Mouse (Mus musculus) ES-Bruce4 (cell line): ENCODE measurements around the gene Nolc1.

ENCODE experiments used
- CTCF ChIP-seq: IDR thresholded peaks from one replicate; pipeline ENCODE4 v1.8.1; 2011; ENCODE audit warnings: low read depth, low read length
- EP300 ChIP-seq: IDR thresholded peaks from 2 replicates; pipeline ENCODE4 v1.6.1; 2011; ENCODE audit warnings: low read depth, low read length; ENCODE audit not compliant: insufficient read depth
- POLR2A ChIP-seq: IDR thresholded peaks from one replicate; pipeline ENCODE4 v1.8.1; 2011; ENCODE audit warnings: low read length; ENCODE audit not compliant: insufficient read depth

DNA sequence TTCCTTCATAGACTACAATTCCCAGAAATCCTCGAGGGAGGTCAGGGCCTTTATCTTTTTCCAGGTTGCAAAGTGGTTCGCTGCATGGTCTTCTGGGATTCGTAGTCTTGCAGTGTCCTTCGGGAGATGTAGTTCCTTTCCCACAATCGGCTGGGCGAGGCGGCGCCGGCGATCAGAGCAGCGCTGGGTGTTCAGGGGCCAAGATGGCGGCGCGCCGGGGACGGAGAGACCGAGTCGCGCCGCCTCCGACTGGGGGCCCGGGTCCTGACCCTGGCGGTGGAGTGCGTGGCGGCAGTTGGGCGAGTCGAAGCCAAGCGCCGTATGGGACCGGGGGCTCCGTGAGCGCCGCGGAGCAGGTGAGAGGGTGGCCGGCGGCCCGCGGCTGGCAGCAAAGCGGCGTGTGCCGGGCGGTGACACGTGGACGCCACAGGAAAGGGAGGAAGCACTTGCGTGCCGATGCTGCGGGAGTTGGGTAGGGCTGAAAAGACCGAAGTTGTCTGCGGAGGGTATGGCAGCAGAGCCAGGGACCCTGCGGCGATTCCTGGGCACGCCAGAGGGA lies 19.2 kb upstream of the Nolc1 start:
- TF ChIP-seq POLR2A, result no peak
- TF ChIP-seq CTCF, result no peak
- TF ChIP-seq EP300, result no peak
